Mouse (Mus musculus) intestine, postnatal 0 days (tissue): Measurements from ENCODE around the gene Brf1. TPM values are rescaled to one million over a fixed set of nuclear protein-coding genes. Genes with fewer than 3 reads are reported as not detected.

ENCODE experiments used
- ATAC-seq: fragments of 200-750 bp; cut with Nextera tagmentation; 2 replicates; pipeline ENCODE4 v1.8.0; 2017; ENCODE audit warnings: mild to moderate bottlenecking, moderate TSS enrichment, moderate library complexity
- H3K27ac ChIP-seq: fragments of 300-500 bp; sonication (generic); 2 replicates; pipeline ENCODE4 v1.5.1; 2014; ENCODE audit warnings: mild to moderate bottlenecking, low read depth, low read length, moderate library complexity
- H3K27me3 ChIP-seq: fragments of 300-500 bp; sonication (generic); replicated peaks from 2 replicates; pipeline ENCODE4 v1.6.1; 2014; ENCODE audit warnings: low read length, mixed read lengths; ENCODE audit not compliant: control insufficient read depth, insufficient read depth
- H3K36me3 ChIP-seq: fragments of 300-500 bp; sonication (generic); 2 replicates; pipeline ENCODE4 v1.6.1; 2014; ENCODE audit warnings: mild to moderate bottlenecking, moderate library complexity; ENCODE audit not compliant: control insufficient read depth, insufficient read depth
- H3K4me1 ChIP-seq: fragments of 300-500 bp; sonication (generic); replicated peaks from 2 replicates; pipeline ENCODE4 v1.6.1; 2014; ENCODE audit warnings: antibody characterized with exemption, low read length, mixed read lengths; ENCODE audit not compliant: control insufficient read depth, insufficient read depth
- H3K4me2 ChIP-seq: fragments of 300-500 bp; sonication (generic); replicated peaks from 2 replicates; pipeline ENCODE4 v1.6.1; 2014; ENCODE audit warnings: low read depth, mild to moderate bottlenecking, moderate library complexity
- H3K4me3 ChIP-seq: fragments of 300-500 bp; sonication (generic); 2 replicates; pipeline ENCODE4 v1.5.1; 2014; ENCODE audit warnings: low read depth, low read length
- H3K9ac ChIP-seq: fragments of 300-500 bp; sonication (generic); 2 replicates; pipeline ENCODE4 v1.6.1; 2014; ENCODE audit warnings: mild to moderate bottlenecking, low read depth, low read length
- H3K9me3 ChIP-seq: fragments of 300-500 bp; sonication (generic); 2 replicates; pipeline ENCODE4 v1.6.1; 2016; ENCODE audit warnings: mixed run types; ENCODE audit not compliant: control insufficient read depth
- CTCF ChIP-seq: sonication (generic); IDR thresholded peaks from 2 replicates; pipeline ENCODE4 v1.5.1; 2016; ENCODE audit warnings: low read depth, mild to moderate bottlenecking, control low read depth, antibody characterized with exemption, moderate library complexity
- WGBS: fragments of 180-500 bp; shearing (Covaris S2); extraction: QIAGEN DNeasy Blood & Tissue Kit; methylation state at CpG from one replicate; pipeline ENCODE4 v1.1.7; 2014; 5-methylcytosine and 5-hydroxymethylcytosine counted together
- microRNA-seq: library from miRNA; unstranded; fragments of <30 nt; microRNA quantifications from one replicate; pipeline ENCODE4, GENCODE M21; 2016
- polyA plus RNA-seq: library from polyadenylated mRNA; unstranded; fragments of >200 nt; fragmentation: Nextera tagmentation; extraction: Ambion mirVana; gene quantifications from 2 replicates; pipeline ENCODE4 v1.2.1, GENCODE M21; 2015

The Brf1 gene
- polyA plus RNA-seq, 1 experiment from 2014 or later = 17.9 TPM

DNA sequence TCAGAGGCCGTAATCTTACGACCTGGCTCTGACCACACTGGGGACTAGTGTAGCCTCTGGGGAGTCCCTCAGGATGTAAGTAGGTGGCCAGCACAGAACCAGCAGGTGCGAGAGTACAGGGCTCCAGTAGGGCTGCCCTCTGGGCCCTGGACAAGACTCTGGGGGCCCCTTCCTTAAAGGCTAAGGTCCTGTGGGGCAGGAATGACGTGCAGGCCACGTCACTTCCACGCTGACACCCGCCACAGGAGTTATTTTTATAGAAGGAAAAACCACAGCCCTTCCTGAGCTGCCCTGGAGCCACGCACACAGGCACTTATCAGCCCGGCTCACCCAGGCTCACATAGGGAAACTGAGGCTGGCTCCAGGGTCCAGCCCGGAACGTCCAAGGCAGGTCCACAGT is 83.0 kb downstream of the Brf1 start:
- Histone ChIP-seq H3K4me1 (no peaks in the 10 kb centered on the region), H3K9me3 (no peaks in the 10 kb centered on the region), H3K27me3 (no peaks in the 10 kb centered on the region), H3K27ac (no peak overlapping the region), H3K9ac (no peak overlapping the region), H3K4me3 (no peak overlapping the region), H3K4me2 (no peak overlapping the region), H3K36me3 (peaks cover 13% of the 10 kb centered on the region; the same call in 1 of the 2 replicates)
- 80% methylated on average over 11 of the region's 11 CpGs for WGBS
- no peak for ATAC-seq
- no peak for TF ChIP-seq CTCF

DNA sequence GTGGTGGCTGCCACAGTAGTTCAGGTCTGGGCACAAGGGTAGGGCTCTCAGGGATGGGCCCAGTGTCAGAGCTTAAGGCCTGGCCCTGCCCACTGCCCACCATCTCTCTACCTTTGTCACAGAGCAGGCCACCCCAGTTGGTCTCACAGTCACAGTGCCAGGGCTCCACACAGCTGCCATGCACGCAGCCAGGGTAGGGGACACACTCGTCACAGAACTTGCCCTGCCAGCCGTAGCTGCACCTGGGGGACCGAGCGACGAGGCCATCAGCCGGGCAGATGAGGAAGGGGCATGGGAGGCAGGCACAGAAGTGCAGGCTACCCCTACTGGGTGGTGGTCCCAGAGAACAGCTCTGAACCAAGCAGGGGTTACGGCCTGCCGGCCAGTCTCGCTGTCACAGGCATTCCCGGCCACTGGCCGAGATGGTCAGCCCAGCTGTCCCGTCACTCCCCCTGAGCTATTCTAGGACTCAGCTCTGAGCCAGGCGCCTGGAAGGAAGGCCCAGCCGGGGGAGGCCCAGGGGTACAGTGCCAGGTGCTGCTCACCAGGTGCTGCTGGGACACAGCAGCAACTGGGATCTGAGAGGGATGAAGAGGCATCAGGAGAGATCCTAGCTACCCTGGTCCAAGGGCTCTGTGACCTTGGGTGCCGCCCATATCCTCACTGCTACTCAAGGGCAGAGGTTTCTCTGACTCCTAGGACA is 83.7 kb downstream of the Brf1 start:
- Histone ChIP-seq H3K27ac (no peak overlapping the region), H3K4me1 (no peaks in the 10 kb centered on the region), H3K27me3 (no peaks in the 10 kb centered on the region), H3K9me3 (no peaks in the 10 kb centered on the region), H3K36me3 (peaks cover 13% of the 10 kb centered on the region; the same call in 1 of the 2 replicates), H3K4me3 (no peak overlapping the region), H3K4me2 (no peak overlapping the region), H3K9ac (no peak overlapping the region)
- ATAC-seq = no peak
- TF ChIP-seq CTCF = no peak
- 85% methylated on average over 16 of the region's 16 CpGs for WGBS

DNA sequence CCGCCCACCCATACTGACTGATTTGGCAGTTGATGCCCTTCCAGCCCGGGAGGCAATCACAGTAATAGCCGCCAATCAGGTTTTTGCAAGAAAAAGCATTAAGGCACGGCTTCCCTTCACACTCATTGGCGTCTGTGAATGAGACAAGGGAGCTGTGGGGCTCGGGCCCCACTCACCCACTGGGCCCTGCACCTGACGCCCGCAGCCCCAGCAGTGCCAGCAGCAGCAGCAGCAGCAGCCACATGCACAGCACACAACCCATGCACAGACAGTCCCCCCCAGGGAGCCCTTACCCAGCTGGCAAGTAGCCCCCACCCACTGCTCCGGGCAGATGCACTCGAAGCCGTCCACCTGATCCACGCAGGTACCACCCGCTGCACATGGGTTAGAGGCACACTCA is 84.9 kb downstream of the Brf1 start:
- Histone ChIP-seq H3K4me2 (no peak overlapping the region), H3K4me1 (no peaks in the 10 kb centered on the region), H3K9me3 (no peaks in the 10 kb centered on the region), H3K4me3 (no peak overlapping the region), H3K27me3 (no peaks in the 10 kb centered on the region), H3K36me3 (peaks cover 22% of the 10 kb centered on the region; the same call in 1 of the 2 replicates), H3K9ac (no peak overlapping the region), H3K27ac (no peak overlapping the region)
- TF ChIP-seq CTCF = no peak
- 70% methylated on average over 13 of the region's 13 CpGs for WGBS
- no peak for ATAC-seq

DNA sequence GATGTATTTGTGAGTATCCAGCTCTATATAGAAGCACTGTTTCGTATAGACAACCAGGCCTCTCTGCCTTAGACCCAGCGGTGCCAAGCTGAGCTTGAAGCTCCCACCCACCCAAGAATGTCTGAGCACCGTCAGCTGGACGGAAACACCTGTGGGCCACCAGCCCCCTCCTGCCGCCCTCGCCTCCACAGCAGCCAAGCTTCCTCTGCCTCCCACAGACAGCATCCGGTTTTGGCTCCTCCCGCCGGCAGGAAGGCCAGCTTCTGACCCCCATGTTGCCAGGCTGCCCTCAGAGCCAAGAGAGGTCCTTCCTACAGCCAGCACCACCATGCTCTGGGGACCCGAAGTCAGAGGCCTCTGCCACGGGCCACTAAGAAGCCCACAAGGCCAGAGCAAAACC is 86.0 kb downstream of the Brf1 start:
- Histone ChIP-seq H3K9ac (no peak overlapping the region), H3K4me3 (no peak overlapping the region), H3K27ac (no peak overlapping the region), H3K4me2 (no peak overlapping the region), H3K27me3 (no peaks in the 10 kb centered on the region), H3K4me1 (no peaks in the 10 kb centered on the region), H3K36me3 (peaks cover 28% of the 10 kb centered on the region; the same call in 1 of the 2 replicates), H3K9me3 (no peaks in the 10 kb centered on the region)
- 78% methylated on average over 11 of the region's 11 CpGs for WGBS
- TF ChIP-seq CTCF = no peak
- no peak for ATAC-seq

- no peak for ATAC-seq
- no peak for TF ChIP-seq CTCF
- H3K9ac ChIP-seq = no peak overlapping the region
- no peak overlapping the region for H3K4me2 ChIP-seq
- no peaks in the 10 kb centered on the region for H3K4me1 ChIP-seq
- WGBS = 92% methylated on average over 28 of the region's 28 CpGs
- no peak overlapping the region for H3K4me3 ChIP-seq
- H3K27ac ChIP-seq = no peak overlapping the region
- H3K27me3 ChIP-seq = no peaks in the 10 kb centered on the region
- no peaks in the 10 kb centered on the region for H3K9me3 ChIP-seq
- peaks cover 28% of the 10 kb centered on the region; the same call in 1 of the 2 replicates for H3K36me3 ChIP-seq
Measured at GRCm38 (mm10) chr12:112912951-112913745, 87.4 kb downstream of the Brf1 start.

DNA sequence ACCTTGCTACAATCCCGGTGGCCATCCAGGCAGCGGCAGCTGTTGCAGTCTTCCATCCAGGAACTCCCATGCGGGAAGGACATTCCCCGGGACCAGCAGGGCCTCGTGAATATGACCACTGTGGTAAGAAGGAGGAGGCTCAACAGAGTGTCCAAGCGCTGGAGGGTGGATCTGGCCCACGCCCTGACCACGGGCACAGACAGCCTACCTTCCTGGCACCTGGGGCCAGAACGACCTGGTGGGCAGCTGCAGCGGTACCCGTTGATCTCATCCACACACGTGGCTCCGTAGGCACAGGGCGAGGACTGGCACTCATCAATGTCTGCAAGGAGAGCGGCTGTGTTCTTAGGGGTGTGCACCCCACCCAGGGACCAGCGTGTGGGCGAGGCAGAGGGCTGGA is 88.8 kb downstream of the Brf1 start:
- Histone ChIP-seq H3K36me3 (peaks cover 28% of the 10 kb centered on the region; the same call in 1 of the 2 replicates), H3K4me1 (no peaks in the 10 kb centered on the region), H3K4me2 (no peak overlapping the region), H3K27me3 (no peaks in the 10 kb centered on the region), H3K9me3 (no peaks in the 10 kb centered on the region), H3K27ac (no peak overlapping the region), H3K4me3 (no peak overlapping the region), H3K9ac (no peak overlapping the region)
- no peak for TF ChIP-seq CTCF
- WGBS = 83% methylated on average over 17 of the region's 17 CpGs
- ATAC-seq = no peak

Small RNAs within 50 kb of the gene (microRNA-seq; reads per million reads assigned to microRNA genes)
- not detected for gene Mir6941

Other genes starting within 250 kb of the Brf1 start
- 6.7 and 6.9 TPM in 2 replicates for gene Pld4, start 240.0 kb downstream of the Brf1 start, polyA plus RNA-seq
- gene Ahnak2, start 198.0 kb downstream of the Brf1 start, polyA plus RNA-seq = 1.6 TPM in 2 replicates
- 3.6 TPM in 2 replicates for gene Clba1, start 191.8 kb downstream of the Brf1 start, polyA plus RNA-seq
- 22.6 and 24.1 TPM in 2 replicates for gene Cdca4, start 171.3 kb downstream of the Brf1 start, polyA plus RNA-seq
- 0.25 and 0.30 TPM in 2 replicates for gene Gpr132, start 132.5 kb downstream of the Brf1 start, polyA plus RNA-seq
- 1.4 and 1.6 TPM in 2 replicates for gene Jag2, start 70.9 kb downstream of the Brf1 start, polyA plus RNA-seq
- 90.6 and 92.1 TPM in 2 replicates for gene Nudt14, start 58.6 kb downstream of the Brf1 start, polyA plus RNA-seq
- gene Btbd6, start 24.2 kb downstream of the Brf1 start, polyA plus RNA-seq = 13.1 and 13.3 TPM in 2 replicates
- 5.1 and 5.2 TPM in 2 replicates for gene Pacs2, start 13.8 kb upstream of the Brf1 start, polyA plus RNA-seq
- not detected in 2 replicates for gene Tex22, start 73.8 kb upstream of the Brf1 start, polyA plus RNA-seq
- gene Mta1, start 97.6 kb upstream of the Brf1 start, polyA plus RNA-seq = 4.9 and 5.6 TPM in 2 replicates
- 90.4 and 96.8 TPM in 2 replicates for gene Crip2, start 139.5 kb upstream of the Brf1 start, polyA plus RNA-seq
- gene Crip1, start 145.6 kb upstream of the Brf1 start, polyA plus RNA-seq = 1,918 and 1,992 TPM in 2 replicates
- gene Tedc1, start 155.7 kb upstream of the Brf1 start, polyA plus RNA-seq = 5.5 and 6.8 TPM in 2 replicates
- 3.4 and 3.5 TPM in 2 replicates for gene Tmem121, start 185.2 kb upstream of the Brf1 start, polyA plus RNA-seq